Mouse (Mus musculus) ZHBTc4 (cell line): Measurements from ENCODE around the gene Atf7.

Experiments
- DNase-seq: peaks from one replicate; pipeline ENCODE4 v3.0.0-alpha.2; 2011; ENCODE audit warnings: low read depth, low spot score

The Atf7 gene

DNA sequence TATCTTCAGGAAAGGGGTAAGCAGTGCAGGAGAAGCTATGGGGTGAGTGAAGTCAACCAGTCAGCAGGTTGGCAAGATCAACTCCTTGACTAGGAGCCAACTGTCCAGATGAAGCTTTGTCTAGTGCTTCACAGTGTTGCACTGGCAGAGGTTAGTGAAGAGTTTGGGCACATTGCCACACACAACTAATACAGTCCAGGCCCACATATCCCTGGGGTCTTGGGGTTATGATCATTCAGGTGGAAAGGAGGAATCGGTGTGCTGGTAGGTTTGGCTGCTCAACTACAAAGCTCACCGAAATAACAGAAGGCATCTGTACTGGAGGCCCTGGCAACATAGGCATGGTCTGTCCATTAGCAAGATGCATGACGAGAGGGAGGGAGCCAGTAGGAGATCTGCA lies 77.8 kb downstream of the Atf7 start:
- no peak for DNase-seq

DNA sequence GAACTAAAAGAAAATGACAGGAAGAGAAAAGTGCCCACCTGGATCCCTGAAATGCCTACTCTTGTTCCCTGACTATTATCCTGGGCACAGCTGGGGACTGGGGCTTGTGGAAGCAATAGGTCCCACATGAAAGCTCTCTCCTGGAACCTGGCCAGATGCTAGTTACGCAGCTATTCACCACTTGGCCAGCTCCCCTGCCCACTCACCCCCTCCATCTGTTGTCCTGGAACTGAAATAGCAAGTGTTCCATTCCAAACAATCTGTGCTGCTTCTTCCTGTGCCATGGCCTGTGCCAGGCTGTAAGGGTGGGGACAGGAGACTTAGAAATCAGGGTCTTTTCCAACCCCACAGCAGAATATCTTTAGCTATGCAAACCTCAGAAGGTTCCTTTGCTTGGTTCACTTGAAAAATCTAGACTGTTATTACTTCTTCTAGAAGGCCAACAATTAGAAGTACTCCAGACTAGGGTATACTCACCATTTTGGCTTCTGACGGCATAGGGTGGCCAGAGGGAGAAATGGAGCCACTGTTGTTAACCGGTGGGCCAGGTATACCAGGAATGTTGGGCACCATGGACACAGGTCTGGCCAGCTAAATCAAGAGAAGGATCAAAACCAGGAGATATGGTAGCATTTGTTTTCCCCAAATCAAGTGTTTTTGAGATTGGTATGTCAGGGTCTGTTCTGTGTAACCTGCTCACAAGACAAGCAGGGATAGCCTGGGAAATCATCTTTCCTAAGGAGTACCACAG lies 78.4 kb downstream of the Atf7 start:
- DNase-seq = no peak

DNA sequence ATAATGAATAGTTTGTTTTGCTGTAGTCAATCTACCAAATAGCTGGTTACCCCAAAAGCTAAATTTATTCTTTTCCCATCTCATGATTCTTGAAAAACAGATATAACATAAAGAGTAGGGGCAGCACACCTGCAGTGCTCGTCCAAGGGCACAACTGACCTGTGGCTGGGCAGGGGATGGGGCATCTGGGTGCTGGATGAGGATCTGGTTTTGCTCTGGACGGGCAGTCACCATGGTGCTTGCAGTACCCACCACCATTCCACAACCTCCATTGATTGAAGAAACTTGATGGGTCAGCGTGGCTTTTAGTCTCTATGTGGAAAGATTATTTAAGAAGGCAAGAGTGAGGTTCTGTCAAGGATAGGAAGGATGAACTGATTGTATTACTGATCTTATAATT lies 79.0 kb downstream of the Atf7 start:
- no peak for DNase-seq

DNA sequence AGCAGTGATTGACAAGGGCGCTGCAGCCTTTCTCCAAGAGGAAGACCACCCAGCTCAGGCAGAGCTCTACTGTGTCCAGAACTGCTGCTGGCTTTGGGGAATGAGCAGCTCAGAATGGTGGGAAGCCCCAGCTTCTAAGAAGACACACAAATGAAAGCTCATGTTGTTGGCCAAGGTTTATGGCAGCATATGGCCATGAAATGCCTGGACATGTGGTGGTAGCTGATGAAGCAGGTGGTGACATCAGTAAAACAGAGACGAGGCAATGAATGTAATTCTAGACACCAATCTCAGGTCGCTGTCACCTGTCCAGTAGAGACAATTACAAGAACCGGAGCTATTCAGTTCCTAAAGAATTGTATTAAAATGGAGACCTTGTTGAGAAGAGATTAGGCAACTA lies 80.5 kb downstream of the Atf7 start:
- DNase-seq = no peak

DNA sequence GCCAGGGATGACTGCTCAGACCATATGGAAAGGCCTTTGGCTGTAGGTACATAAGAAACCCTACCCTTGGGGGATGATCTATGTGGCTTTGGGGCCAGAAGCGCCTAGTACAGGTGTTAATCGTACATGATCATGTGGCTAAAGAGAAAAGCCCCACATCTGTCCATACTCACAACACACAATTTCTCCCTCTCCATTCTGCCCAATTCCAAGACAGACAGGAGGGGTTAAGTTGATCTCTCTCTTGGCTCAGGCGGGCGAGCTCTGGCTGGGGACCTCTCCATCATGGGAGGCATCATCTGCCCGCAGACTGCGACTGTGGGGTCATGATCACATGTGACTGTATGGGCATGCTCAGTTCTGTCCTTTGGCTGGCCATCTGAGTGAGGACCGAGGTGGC lies 91.3 kb downstream of the Atf7 start:
- DNase-seq = no peak

DNA sequence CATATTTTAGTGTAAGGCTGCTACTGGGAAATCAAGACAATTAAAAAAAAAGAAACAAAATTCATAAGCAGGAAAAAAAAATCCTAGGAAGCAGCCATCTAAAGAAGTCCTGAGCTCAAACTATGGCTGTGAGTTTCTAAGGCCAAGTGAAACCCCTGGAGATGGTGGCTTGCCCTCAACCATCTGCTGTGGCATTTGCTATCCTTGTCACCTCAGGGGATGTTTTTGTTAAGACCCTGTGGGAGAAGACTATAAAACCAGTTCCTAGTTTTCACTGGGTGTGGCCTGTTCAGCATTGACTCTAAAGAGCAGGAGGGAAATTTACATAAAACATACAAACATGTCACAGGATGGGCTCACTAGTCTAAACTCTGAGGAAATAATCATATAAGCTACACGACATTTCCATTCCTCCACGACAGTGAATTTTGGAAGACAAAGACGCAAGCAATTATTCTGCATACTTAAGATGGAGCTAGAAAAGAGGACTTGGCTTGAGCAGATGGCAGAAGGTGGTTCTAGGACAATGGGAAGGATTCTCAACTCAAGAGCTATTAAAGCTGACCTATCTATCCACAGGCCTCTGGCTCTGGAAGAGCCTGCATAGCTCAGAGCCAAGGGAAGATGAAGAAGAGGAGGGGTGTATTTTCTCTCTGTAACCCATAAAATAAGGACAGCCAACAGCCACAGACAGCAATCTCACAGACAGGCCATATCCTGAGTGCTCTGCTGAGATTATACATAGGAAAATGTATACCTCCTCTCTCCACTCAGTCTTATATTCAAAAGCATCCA lies 93.0 kb downstream of the Atf7 start:
- no peak for DNase-seq

DNA sequence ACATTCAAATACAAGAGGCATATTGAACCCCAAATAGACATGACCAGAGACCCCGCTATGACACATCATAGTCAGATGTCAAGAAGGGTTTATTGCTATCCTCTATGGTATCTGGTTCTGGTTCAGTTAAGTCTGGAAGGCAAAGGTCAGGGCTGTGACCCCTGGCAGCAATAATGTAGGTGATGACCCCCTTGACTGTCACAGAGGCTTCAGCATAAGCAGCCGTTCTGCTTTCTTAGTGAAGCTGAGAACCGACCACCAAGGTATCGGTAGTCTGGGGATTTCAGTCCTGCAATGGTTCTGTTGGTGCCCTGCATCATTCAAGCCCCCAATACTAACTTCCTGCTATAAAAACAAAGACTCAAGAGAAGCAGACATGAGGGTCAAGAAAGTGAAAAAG lies 93.7 kb downstream of the Atf7 start:
- DNase-seq = no peak

DNA sequence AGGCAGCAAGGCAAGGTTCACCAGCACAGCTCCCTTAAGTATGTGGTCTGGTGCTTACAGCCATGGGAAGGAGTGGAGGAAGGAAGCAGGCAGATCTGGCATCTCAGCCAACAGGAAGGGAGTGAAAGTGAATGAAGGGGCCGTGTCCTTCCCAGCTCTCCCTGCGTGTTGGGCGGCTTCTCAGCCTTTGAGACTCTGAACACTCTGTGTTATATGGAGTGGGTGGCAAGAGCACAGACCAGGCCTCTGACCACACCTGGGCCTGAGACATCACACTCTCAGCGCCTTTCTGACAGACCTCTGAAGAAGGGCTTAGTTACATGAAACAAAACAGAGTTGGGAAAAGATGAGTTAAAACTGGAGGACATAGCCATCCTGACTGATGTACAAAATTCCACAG lies 94.7 kb downstream of the Atf7 start:
- DNase-seq = no peak

DNA sequence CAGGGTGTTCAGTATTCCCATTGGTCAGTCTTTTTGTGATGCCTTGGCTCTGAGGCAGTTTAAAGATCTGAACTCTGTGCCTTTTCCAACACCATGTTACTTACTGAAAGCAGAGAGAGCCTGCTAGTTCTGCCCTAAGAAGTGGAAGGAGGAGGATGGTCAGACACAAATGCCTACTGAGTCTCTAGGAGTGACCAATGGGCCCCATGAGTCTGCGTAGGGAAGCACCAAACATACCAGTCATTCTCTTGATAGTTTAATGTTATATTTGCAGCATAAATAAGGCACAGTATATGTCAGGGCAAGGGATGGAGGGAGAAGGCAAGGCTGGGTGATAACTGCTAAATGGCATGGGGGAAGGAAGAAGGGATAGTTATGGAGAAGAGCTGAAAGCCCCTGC lies 96.9 kb downstream of the Atf7 start:
- no peak for DNase-seq

DNA sequence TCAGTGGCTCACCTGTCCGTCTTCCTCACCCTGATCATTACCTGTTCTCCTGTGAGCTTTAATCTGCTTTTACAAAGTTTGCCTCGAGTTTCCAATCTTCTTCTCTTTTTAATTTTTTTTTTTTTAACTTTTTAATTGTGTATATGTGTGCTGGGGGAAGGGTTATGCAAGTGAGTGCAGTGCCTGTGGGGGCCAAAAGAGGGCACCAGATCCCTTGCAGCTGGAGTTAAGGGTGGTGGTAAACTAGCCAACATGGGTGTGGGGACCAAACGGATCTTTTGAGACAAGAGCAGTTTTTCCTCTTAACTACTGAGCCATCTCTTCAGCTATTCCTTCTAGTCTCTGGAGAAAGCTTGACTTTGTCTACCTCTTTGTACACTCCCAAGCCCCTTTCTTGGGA lies 97.3 kb downstream of the Atf7 start:
- DNase-seq = peak; percentile 66

DNA sequence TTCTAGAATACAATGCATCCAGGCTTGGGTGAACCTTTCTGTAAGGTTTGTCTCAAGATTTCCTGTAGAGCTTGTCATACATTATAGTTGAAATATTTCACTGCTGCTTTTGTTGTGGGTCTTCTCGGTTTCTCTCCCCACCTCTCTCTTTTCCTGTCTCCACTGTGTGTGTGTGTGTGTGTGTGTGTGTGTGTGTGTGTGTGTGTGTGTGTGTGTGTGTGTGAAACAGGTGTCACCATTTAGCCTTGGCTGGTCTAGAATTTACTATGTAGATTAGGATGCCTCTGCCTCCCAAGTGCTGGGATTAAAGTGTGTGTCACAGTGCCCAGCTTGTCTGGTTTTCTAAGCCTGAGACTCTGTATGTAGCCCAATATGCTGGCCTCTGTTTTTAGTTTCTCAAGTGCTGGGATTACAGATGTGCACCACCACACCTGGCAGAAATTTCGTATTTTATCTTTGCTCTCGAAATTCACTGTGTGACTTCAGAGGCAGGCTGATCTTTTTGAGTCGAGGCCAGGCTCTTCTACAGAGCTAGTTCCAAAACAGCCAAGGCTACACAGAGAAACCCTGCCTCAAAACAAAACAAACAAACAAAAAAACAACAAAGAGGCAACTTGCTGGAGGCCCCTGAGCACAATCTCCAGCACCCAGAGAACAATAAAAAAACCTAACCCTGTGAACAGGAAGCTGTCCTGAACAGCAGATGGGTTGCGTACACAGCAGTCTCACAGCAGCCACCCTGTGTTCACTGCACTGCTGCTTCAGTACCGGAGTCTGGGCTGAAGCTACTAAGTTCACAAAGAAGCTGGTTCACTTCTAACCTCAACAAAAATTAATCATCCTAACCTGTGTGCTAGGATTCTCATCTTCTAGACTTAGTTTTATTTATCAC lies 98.9 kb downstream of the Atf7 start:
- DNase-seq = no peak

DNA sequence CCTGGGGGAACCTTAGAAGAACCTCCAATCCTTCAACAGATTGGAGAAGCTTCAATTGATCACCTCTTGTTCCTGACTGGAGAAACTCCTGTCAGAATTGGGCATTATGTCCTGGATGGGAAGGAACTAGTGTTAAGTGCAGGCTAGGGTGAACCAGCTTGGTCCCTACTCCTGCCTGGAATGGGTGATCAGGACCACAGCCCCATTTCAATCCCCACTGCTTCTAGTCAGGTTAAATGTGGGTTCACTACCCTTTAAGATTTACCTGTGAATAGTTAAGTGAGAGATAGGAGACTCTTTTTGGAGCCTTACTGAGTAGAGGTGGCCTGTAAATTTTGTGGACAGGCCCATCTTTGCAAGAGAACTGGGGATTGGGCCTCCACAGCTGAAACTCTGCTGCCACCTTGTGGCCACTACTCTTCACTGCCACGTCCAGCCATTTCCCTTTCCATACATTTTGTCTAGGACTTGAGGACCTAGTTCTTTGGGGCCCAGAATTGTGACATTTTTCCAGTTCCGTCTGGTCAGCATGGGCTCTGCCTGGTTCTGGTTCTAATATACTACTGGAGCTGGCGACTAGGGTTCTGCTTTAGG lies 100.3 kb downstream of the Atf7 start, which contains the start of gene Npff:
TSS of gene Npff (minus strand) at position 51 of the 594 bp plus-strand sequence.
- peak; percentile 85 for DNase-seq

DNA sequence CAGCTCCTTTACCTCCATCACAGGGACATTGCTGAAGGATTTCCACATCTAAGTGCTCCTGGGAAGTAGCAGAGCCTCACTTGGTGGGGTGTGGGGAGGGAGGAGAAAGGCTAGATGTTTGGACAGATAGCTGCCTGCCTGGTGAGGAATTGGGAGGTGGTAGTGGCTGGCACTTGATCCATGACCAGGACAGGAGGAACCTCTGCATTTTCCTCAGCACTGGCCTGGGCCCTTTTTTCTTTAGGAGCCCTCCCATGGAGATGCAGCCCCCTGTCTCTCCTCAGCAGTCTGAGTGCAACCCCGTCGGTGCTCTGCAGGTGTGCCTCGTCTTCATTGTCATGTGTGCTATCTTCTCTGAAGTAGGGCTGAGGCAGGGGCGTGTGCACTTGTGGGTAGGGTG lies 103.8 kb downstream of the Atf7 start:
- no peak for DNase-seq

DNA sequence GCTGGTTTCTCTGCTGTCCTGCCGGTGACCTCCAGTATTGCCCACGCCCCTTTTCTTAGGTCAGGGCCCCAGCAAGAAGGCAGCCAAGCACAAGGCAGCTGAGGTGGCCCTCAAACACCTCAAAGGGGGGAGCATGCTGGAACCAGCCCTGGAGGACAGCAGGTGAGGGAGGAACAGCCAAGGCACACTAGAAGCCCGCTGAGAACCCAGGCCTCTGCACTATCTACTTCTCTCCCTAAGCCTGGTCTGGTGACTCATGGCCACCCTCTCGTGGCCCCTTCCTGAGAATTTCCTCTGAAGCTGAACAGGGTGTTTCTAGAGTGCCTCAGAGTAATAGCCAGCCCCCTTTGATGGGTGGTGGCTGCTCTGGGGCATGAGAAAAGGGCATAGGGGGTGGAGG lies 104.8 kb downstream of the Atf7 start:
- DNase-seq = no peak

DNA sequence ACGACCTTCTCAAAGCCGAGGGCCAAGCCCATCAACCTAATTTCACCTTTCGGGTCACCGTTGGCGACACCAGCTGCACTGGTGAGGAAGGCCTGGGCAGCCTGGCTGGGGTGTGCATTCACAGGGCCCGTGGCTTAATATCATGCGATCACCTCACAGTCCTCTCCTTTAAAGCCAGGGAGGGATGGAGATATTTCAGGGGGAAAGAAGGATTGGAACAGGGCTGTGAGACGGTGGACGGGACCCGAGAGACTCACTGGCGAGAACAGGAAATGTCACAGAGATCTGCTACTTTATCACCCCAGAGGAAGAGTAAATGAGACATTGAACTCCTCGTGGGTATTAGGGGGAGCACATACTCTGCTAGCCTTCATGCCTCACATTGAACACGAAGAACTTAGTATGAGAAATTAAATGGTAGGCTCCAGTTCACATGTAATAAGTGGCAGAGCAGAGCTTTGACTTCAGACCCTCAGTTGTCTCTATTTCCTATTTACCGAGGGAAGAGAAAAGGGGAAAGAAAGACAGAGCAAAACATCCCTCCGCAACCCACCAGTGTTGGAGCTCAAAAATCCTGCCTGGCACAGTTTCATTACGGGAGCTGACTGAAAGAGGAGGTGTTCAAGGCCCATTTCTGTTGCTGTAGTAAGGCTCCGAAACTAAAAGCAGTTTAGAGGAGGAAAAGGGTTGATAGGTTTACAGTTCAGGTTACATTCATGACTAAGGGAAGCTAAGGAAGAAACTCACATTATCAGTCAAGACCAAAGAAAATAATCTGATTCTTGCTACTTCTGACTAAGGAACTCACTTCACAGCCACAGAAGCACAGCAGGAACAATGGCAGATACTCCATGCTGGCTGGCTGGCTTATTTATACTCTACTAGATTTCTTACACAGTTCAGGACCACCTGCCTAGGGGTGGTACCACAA lies 105.8 kb downstream of the Atf7 start:
- DNase-seq = no peak

DNA sequence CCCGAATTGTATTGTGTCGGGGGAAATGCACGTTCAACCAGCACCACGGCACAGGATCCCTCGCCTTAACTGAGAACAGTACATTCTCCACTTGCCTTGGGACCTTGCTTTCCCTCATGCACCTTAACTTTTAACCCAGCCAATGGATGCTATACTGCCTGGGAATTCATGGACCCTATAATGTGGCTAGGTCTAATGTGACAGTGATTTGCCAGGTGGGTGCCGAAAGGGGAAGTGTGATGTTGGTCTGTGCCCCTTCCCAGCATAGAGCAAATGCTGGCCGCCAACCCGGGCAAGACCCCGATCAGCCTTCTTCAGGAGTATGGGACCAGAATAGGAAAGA lies 106.4 kb downstream of the Atf7 start:
- no peak for DNase-seq

DNA sequence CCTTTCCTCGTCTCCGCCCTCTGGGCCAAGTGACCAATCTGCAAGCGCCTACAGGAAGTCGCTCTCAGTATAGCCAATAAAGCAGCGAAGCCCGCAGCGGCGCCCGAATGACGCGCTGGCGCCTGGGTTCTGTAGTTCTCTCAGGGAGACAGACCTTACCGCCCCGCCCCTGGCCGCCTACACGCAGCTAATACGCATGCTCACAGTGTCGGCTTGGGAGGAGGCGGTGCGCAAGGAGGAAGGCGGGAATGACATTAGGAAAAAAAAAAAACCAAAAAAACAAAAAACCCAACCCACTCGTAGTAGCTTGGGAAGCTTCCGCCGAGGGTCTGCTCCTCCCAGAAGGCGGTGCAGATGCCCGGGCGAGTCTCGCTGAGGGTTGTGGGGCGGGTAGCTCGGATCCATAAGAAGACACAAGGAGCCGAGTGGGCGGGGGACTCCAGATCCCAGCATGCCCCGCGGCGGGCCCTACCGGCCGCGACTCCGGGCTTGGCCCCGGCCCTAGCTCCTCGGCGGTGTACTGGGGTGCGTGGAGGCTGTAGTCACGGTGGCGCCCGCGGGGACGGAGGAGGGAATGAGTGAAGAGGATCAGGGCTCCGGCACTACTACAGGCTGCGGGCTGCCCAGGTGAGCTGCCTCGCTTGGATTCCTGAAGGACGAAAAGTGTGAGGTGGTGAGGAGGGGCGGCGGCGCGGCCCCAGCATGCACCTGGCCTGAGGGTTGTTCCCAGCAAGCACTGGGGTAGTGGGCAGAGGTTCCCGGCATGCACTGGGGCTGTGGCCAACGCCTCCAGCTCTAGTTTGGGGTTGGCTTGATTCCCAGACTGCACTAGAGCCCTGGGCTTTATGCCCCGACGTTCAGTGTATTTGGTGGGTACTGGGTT lies 107.0 kb downstream of the Atf7 start, which contains the start of gene Tarbp2:
TSS of gene Tarbp2 (plus strand) at position 217 of the 883 bp plus-strand sequence.
- peak; percentile 100 for DNase-seq

DNA sequence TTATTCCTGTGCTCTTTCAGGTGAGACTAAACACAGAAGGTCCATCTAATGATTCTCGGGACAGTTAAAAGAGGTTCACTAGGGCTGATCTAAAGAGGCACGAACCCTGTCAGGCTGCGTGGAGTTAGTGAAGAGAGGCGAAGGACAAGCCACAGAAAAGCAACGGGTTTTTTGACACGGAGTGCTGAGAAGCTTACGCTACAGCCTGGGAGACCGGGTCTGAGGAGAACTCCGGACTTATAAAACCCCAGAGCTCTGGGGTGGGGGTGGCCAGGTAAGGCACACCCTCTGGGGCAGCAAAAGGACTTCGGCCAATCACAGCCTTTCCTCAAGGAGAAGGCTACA lies 107.7 kb downstream of the Atf7 start:
- no peak for DNase-seq

DNA sequence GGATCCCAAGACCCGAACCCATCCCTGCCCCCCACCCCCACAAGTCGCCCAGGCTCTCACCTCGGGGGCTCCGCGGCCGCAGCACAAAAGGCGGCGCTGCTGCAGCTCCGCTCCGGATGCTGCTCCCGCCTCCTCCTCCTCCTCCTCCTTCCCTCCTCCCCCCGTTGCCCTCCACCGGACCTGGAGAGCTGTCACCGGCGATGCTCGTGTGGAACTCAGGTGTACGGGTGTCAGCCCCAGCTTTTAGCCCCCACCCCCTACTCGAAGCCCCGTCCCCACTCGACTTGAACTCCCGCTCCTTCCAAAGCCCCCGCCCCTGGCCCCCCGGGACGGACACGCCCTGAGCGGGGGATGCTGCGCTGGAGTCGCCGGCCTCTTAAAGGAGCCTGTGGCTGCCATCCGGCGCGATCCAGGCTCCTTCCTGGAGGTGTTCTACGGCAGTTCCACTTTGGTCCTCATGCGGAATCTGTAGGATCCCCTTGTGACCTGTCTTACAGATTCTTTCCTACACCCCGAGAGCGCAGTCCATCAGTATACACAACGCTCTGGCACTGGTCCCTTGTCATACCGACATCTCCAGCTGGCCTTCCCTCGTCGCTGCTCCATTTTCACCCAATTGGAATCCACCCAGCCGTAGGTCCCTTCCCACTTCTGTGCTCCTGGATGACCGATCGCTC lies 108.4 kb downstream of the Atf7 start, which contains the start of gene Map3k12:
TSS of gene Map3k12 (minus strand) at position 337 of the 677 bp plus-strand sequence.
- peak; percentile 59 for DNase-seq
